18 mouse cellular contexts compared by ENCODE assay signal in the genomic region with DNA sequence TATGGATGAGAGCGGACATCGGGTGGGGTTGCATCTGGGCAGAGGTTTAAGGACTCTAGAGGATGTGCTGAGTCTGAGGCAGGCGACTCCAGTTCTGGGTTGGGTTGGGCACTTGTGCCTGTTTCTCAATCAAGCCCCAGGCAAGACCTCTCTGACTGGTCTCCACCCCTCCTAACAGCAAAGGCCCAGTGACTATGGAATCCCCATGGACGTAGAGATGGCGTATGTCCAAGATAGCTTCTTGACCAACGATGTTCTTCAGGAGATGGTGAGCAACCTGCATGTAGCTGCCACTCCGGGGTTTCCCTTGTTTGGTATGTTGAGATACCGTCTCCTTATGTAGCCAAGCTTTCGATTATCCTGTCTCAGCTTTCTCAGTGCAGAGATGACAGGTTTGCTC. TPM values are rescaled to one million over a fixed set of nuclear protein-coding genes. Genes with fewer than 3 reads are reported as not detected.
"Had no signal": no experiment of that assay in that cellular context is flagged by ENCODE, and none has a peak within 500 bp of the region (broad histone marks: within the 10 kb centered on the region; RNA-seq: fewer than 3 reads in every experiment).

No protein-coding gene starts in this region.

- H3K4me3 ChIP-seq: midbrain, embryonic 10.5 days; midbrain, embryonic 12.5 days; myocyte; neural tube, embryonic 12.5 days; stomach, embryonic 15.5 days had no signal

- ATAC-seq: midbrain, embryonic 16.5 days had no signal

- H3K27ac ChIP-seq: midbrain, embryonic 10.5 days; midbrain, embryonic 12.5 days; neural tube, embryonic 12.5 days; stomach, embryonic 15.5 days; stomach, postnatal 0 days had no signal

- H3K4me2 ChIP-seq: lung, embryonic 14.5 days; midbrain, embryonic 12.5 days; neural tube, embryonic 12.5 days; stomach, embryonic 15.5 days had no signal

- H3K27me3 ChIP-seq: midbrain, embryonic 12.5 days; neural tube, embryonic 12.5 days; stomach, embryonic 15.5 days had no signal

- H3K9ac ChIP-seq: lung, embryonic 14.5 days; midbrain, embryonic 12.5 days; neural tube, embryonic 12.5 days; stomach, embryonic 15.5 days had no signal

- H3K9me3 ChIP-seq: midbrain, embryonic 10.5 days; midbrain, embryonic 12.5 days; neural tube, embryonic 12.5 days; stomach, embryonic 15.5 days had no signal

- DNase-seq: lung, embryonic 14.5 days; lung, postnatal 10 days; lung, postnatal 4 days; midbrain, embryonic 14.5 days; right cerebral cortex, postnatal 14 days; thymus, adult 2 months; thymus, postnatal 25 days; thymus, postnatal 4 days had no signal

RNA-seq across cellular contexts. Expression of gene Stap2, which starts 9.9 kb away (rescaled TPM):
- total RNA-seq: megakaryocyte-erythroid progenitor cell, adult 5-6 weeks had no signal

RNA-seq across cellular contexts. Expression of gene Fsd1, which starts 29.0 kb away (rescaled TPM):
- total RNA-seq: megakaryocyte, adult 5-6 weeks; megakaryocyte-erythroid progenitor cell, adult 5-6 weeks; neutrophil, adult 5-6 weeks had no signal
